Mouse (Mus musculus): ENCODE results near the gene Asnsd1. TPM values are rescaled to one million over a fixed set of nuclear protein-coding genes. Genes with fewer than 3 reads are reported as not detected.
"Not testable (repeated sequence)": the region's sequence is repeated elsewhere in the genome, so short reads cannot be mapped to it uniquely, and the experiment has no call there.

Gene Asnsd1
- polyA plus RNA-seq, 1 experiment from 2014 or later, result 92.4 TPM

- H3K4me3 ChIP-seq (ENCODE audit: low read depth, low read length); H3K27me3 ChIP-seq (replicated peaks; ENCODE audit: control insufficient read depth, insufficient read depth, low read length); ATAC-seq (replicated peaks; ENCODE audit: low FRiP score); H3K4me2 ChIP-seq; H3K9ac ChIP-seq (ENCODE audit: low read depth, low read length); H3K4me1 ChIP-seq (replicated peaks; ENCODE audit: control insufficient read depth, insufficient read depth, low read length); DNase-seq (ENCODE audit: low spot score); H3K27ac ChIP-seq (ENCODE audit: low read depth, low read length); H3K36me3 ChIP-seq (ENCODE audit: control insufficient read depth, insufficient read depth, low read length); H3K9me3 ChIP-seq (ENCODE audit: control insufficient read depth, low read length): not testable (repeated sequence)
- 50% methylated on average over 2 of the region's 2 CpGs for WGBS
Observed at GRCm38 (mm10) chr1:53337403-53337802, 15.1 kb downstream of the Asnsd1 start.

GRCm38 (mm10) chr1:53335465-53335864 lies 17.1 kb downstream of the Asnsd1 start:
- peak; percentile 68; the same call in 1 of the 2 replicates for ATAC-seq (replicated peaks; ENCODE audit: low FRiP score)
- Histone ChIP-seq H3K9me3 (ENCODE audit: control insufficient read depth, low read length) (no peaks in the 10 kb centered on the region), H3K9ac (ENCODE audit: low read depth, low read length) (no peak overlapping the region), H3K4me2 (no peak overlapping the region), H3K27ac (ENCODE audit: low read depth, low read length) (no peak overlapping the region), H3K4me1 (replicated peaks; ENCODE audit: control insufficient read depth, insufficient read depth, low read length) (no peaks in the 10 kb centered on the region; the same call in 1 of the 2 replicates), H3K36me3 (ENCODE audit: control insufficient read depth, insufficient read depth, low read length) (no peaks in the 10 kb centered on the region; the same call in 1 of the 2 replicates), H3K4me3 (ENCODE audit: low read depth, low read length) (no peak overlapping the region), H3K27me3 (replicated peaks; ENCODE audit: control insufficient read depth, insufficient read depth, low read length) (no peaks in the 10 kb centered on the region)
- no peak for DNase-seq (ENCODE audit: low spot score)

- H3K27ac ChIP-seq (ENCODE audit: low read depth, low read length); H3K4me3 ChIP-seq (ENCODE audit: low read depth, low read length); H3K36me3 ChIP-seq (ENCODE audit: control insufficient read depth, insufficient read depth, low read length); H3K4me2 ChIP-seq; H3K9me3 ChIP-seq (ENCODE audit: control insufficient read depth, low read length); ATAC-seq (replicated peaks; ENCODE audit: low FRiP score); DNase-seq (ENCODE audit: low spot score); H3K9ac ChIP-seq (ENCODE audit: low read depth, low read length); H3K27me3 ChIP-seq (replicated peaks; ENCODE audit: control insufficient read depth, insufficient read depth, low read length); H3K4me1 ChIP-seq (replicated peaks; ENCODE audit: control insufficient read depth, insufficient read depth, low read length): not testable (repeated sequence)
- WGBS, result 41% methylated on average over 5 of the region's 5 CpGs
Observed at GRCm38 (mm10) chr1:53333527-53333926, 19.0 kb downstream of the Asnsd1 start.

- Histone ChIP-seq H3K27ac (ENCODE audit: low read depth, low read length) (no peak overlapping the region), H3K4me3 (ENCODE audit: low read depth, low read length) (no peak overlapping the region), H3K27me3 (replicated peaks; ENCODE audit: control insufficient read depth, insufficient read depth, low read length) (no peaks in the 10 kb centered on the region), H3K9ac (ENCODE audit: low read depth, low read length) (no peak overlapping the region), H3K4me2 (no peak overlapping the region), H3K9me3 (ENCODE audit: control insufficient read depth, low read length) (no peaks in the 10 kb centered on the region), H3K36me3 (ENCODE audit: control insufficient read depth, insufficient read depth, low read length) (0 out of 2 replicates have a peak, but pooled peaks cover 3% of the 10 kb centered on the region), H3K4me1 (replicated peaks; ENCODE audit: control insufficient read depth, insufficient read depth, low read length) (0 out of 2 replicates have a peak, but pooled peaks cover 3% of the 10 kb centered on the region)
- DNase-seq (ENCODE audit: low spot score), result no peak
- ATAC-seq (replicated peaks; ENCODE audit: low FRiP score), result no peak
- 87% methylated on average over 5 of the region's 5 CpGs for WGBS
Observed at GRCm38 (mm10) chr1:53324827-53325494, 27.6 kb downstream of the Asnsd1 start.

- Histone ChIP-seq H3K36me3 (ENCODE audit: control insufficient read depth, insufficient read depth, low read length) (0 out of 2 replicates have a peak, but pooled peaks cover 3% of the 10 kb centered on the region), H3K27me3 (replicated peaks; ENCODE audit: control insufficient read depth, insufficient read depth, low read length) (no peaks in the 10 kb centered on the region), H3K9ac (ENCODE audit: low read depth, low read length) (no peak overlapping the region), H3K4me2 (no peak overlapping the region), H3K27ac (ENCODE audit: low read depth, low read length) (no peak overlapping the region), H3K4me3 (ENCODE audit: low read depth, low read length) (no peak overlapping the region), H3K9me3 (ENCODE audit: control insufficient read depth, low read length) (no peaks in the 10 kb centered on the region), H3K4me1 (replicated peaks; ENCODE audit: control insufficient read depth, insufficient read depth, low read length) (0 out of 2 replicates have a peak, but pooled peaks cover 3% of the 10 kb centered on the region)
- no peak for DNase-seq (ENCODE audit: low spot score)
- 94% methylated on average over 1 of the region's 1 CpGs for WGBS
- no peak for ATAC-seq (replicated peaks; ENCODE audit: low FRiP score)
Observed at GRCm38 (mm10) chr1:53324277-53324676, 28.3 kb downstream of the Asnsd1 start.

GRCm38 (mm10) chr1:53323254-53323653 lies 29.3 kb downstream of the Asnsd1 start:
- Histone ChIP-seq H3K36me3 (ENCODE audit: control insufficient read depth, insufficient read depth, low read length) (peaks cover 3% of the 10 kb centered on the region), H3K4me2 (no peak overlapping the region), H3K4me1 (replicated peaks; ENCODE audit: control insufficient read depth, insufficient read depth, low read length) (0 out of 2 replicates have a peak, but pooled peaks cover 3% of the 10 kb centered on the region), H3K9ac (ENCODE audit: low read depth, low read length) (no peak overlapping the region), H3K4me3 (ENCODE audit: low read depth, low read length) (no peak overlapping the region), H3K27ac (ENCODE audit: low read depth, low read length) (no peak overlapping the region), H3K9me3 (ENCODE audit: control insufficient read depth, low read length) (no peaks in the 10 kb centered on the region), H3K27me3 (replicated peaks; ENCODE audit: control insufficient read depth, insufficient read depth, low read length) (no peaks in the 10 kb centered on the region)
- WGBS, result 90% methylated on average over 5 of the region's 5 CpGs
- no peak for ATAC-seq (replicated peaks; ENCODE audit: low FRiP score)
- no peak for DNase-seq (ENCODE audit: low spot score)

GRCm38 (mm10) chr1:53321662-53322344 lies 30.7 kb downstream of the Asnsd1 start:
- Histone ChIP-seq H3K36me3 (ENCODE audit: control insufficient read depth, insufficient read depth, low read length) (peaks cover 11% of the 10 kb centered on the region), H3K4me3 (ENCODE audit: low read depth, low read length) (no peak overlapping the region), H3K9me3 (ENCODE audit: control insufficient read depth, low read length) (no peaks in the 10 kb centered on the region), H3K9ac (ENCODE audit: low read depth, low read length) (no peak overlapping the region), H3K27ac (ENCODE audit: low read depth, low read length) (no peak overlapping the region), H3K4me2 (no peak overlapping the region), H3K27me3 (replicated peaks; ENCODE audit: control insufficient read depth, insufficient read depth, low read length) (no peaks in the 10 kb centered on the region), H3K4me1 (replicated peaks; ENCODE audit: control insufficient read depth, insufficient read depth, low read length) (0 out of 2 replicates have a peak, but pooled peaks cover 3% of the 10 kb centered on the region)
- DNase-seq (ENCODE audit: low spot score), result no peak
- ATAC-seq (replicated peaks; ENCODE audit: low FRiP score), result peak; percentile 47; the same call in 1 of the 2 replicates
- 87% methylated on average over 4 of the region's 4 CpGs for WGBS

- peak; percentile 82 for DNase-seq (ENCODE audit: low spot score)
- Histone ChIP-seq H3K4me3 (ENCODE audit: low read depth, low read length) (peak within 1 kb of the TSS; percentile 67), H3K9ac (ENCODE audit: low read depth, low read length) (peak within 1 kb of the TSS; percentile 75), H3K36me3 (ENCODE audit: control insufficient read depth, insufficient read depth, low read length) (peaks cover 8% of the 10 kb centered on the region), H3K4me2 (peak within 1 kb of the TSS; percentile 64), H3K27me3 (replicated peaks; ENCODE audit: control insufficient read depth, insufficient read depth, low read length) (no peaks in the 10 kb centered on the region), H3K4me1 (replicated peaks; ENCODE audit: control insufficient read depth, insufficient read depth, low read length) (no peaks in the 10 kb centered on the region), H3K9me3 (ENCODE audit: control insufficient read depth, low read length) (no peaks in the 10 kb centered on the region), H3K27ac (ENCODE audit: low read depth, low read length) (peak within 1 kb of the TSS; percentile 66)
- WGBS, result 3% methylated on average over 27 of the region's 27 CpGs
- peak; percentile 94 for ATAC-seq (replicated peaks; ENCODE audit: low FRiP score)
Observed at GRCm38 (mm10) chr1:53312989-53313967, 39.3 kb downstream of the Asnsd1 start, which contains the start of gene Osgepl1. Gene Osgepl1, plus strand, starts transcription at chr1:53313624.
